Mouse (Mus musculus) CH12.LX (cell line): ENCODE measurements at regions not wholly inside any gene's neighbourhood (a gene's known extent, or its start where the extent isn't known, plus 50 kb on each side); places are given as distances from the start of the nearest gene placed in this dataset.

ENCODE experiments used
- DNase-seq: peaks from one replicate; pipeline ENCODE4 v3.0.0-alpha.2; 2013; ENCODE audit errors: extremely low read depth
- H3K27ac ChIP-seq: 2 replicates; pipeline ENCODE4 v1.5.1; 2012; ENCODE audit warnings: low read depth, mild to moderate bottlenecking, control low read depth, moderate library complexity; ENCODE audit not compliant: insufficient read depth
- H3K27me3 ChIP-seq: replicated peaks from 2 replicates; pipeline ENCODE3; 2012; ENCODE audit warnings: inconsistent platforms
- H3K36me3 ChIP-seq, 2 experiments: replicated peaks in 1 of 2; 2 replicates each; pipeline versions ENCODE3 to v1.6.1; 2012; ENCODE audit warnings: inconsistent platforms in 1 of 2, low read length in 1 of 2, mild to moderate bottlenecking in 1 of 2, mixed read lengths in 1 of 2, moderate library complexity in 1 of 2; ENCODE audit not compliant: control insufficient read depth in 1 of 2, insufficient read depth in 1 of 2
- H3K4me1 ChIP-seq, 2 experiments: 2 replicates each; pipeline ENCODE4 v1.6.1; 2012; ENCODE audit warnings: inconsistent platforms in 1 of 2, moderate library complexity in 1 of 2; ENCODE audit not compliant: insufficient read depth in 2 of 2, control insufficient read depth in 1 of 2
- H3K4me2 ChIP-seq: 2 replicates; pipeline ENCODE4 v1.6.1; 2012; ENCODE audit warnings: low read depth, mild to moderate bottlenecking, control low read depth; ENCODE audit not compliant: poor library complexity, insufficient read depth, severe bottlenecking
- H3K4me3 ChIP-seq, 3 experiments: fragments of 150-350 bp in 1 of 3; sonication (generic) in 1 of 3; replicated peaks in 1 of 3; 2 replicates each; pipeline versions ENCODE3 to v1.5.1; 2011 to 2012; ENCODE audit warnings: low read depth in 2 of 3, low read length in 2 of 3, mild to moderate bottlenecking in 2 of 3, moderate library complexity in 2 of 3, control low read depth in 1 of 3, improper control_type of control experiment in 1 of 3, inconsistent platforms in 1 of 3, mixed read lengths in 1 of 3; ENCODE audit not compliant: poor library complexity in 1 of 3
- H3K79me2 ChIP-seq: replicated peaks from 2 replicates; pipeline ENCODE4 v1.6.1; 2012; ENCODE audit warnings: mild to moderate bottlenecking, moderate library complexity; ENCODE audit not compliant: control insufficient read depth, poor library complexity, insufficient read depth, severe bottlenecking; ENCODE audit errors: extremely low read depth
- H3K9ac ChIP-seq: 2 replicates; pipeline ENCODE4 v1.6.1; 2012; ENCODE audit warnings: low read depth, mild to moderate bottlenecking, control low read depth, moderate library complexity; ENCODE audit not compliant: insufficient read depth
- H3K9me3 ChIP-seq: replicated peaks from 2 replicates; pipeline ENCODE3; 2012; ENCODE audit warnings: low read length, inconsistent platforms, mixed read lengths
- CHD2 ChIP-seq: IDR thresholded peaks from 2 replicates; pipeline ENCODE4 v1.6.1; 2011; ENCODE audit warnings: low read length, improper control_type of control experiment
- E2F4 ChIP-seq: IDR thresholded peaks from 2 replicates; pipeline ENCODE4 v1.6.1; 2011; ENCODE audit warnings: low read depth, low read length, improper control_type of control experiment; ENCODE audit not compliant: insufficient replicate concordance
- ELF1 ChIP-seq: IDR thresholded peaks from 2 replicates; pipeline ENCODE4 v1.6.1; 2014; ENCODE audit warnings: low read depth, mild to moderate bottlenecking, inconsistent platforms, low read length, improper control_type of control experiment
- EP300 ChIP-seq: IDR thresholded peaks from 2 replicates; pipeline ENCODE4 v1.6.1; 2011; ENCODE audit warnings: low read length, improper control_type of control experiment
- ETS1 ChIP-seq: conservative IDR thresholded peaks from 2 replicates; pipeline ENCODE4 v1.6.1; 2012; ENCODE audit warnings: low read depth, mild to moderate bottlenecking, inconsistent platforms, low read length, improper control_type of control experiment, moderate library complexity
- IRF4 ChIP-seq: IDR thresholded peaks from 2 replicates; pipeline ENCODE4 v1.6.1; 2014; ENCODE audit warnings: low read depth, mild to moderate bottlenecking, inconsistent platforms, low read length, improper control_type of control experiment
- JUN ChIP-seq: IDR thresholded peaks from 2 replicates; pipeline ENCODE4 v1.6.1; 2011; ENCODE audit warnings: low read depth, mild to moderate bottlenecking, low read length, improper control_type of control experiment, moderate library complexity; ENCODE audit not compliant: insufficient read depth
- JUND ChIP-seq: conservative IDR thresholded peaks from 2 replicates; pipeline ENCODE4 v1.6.1; 2011; ENCODE audit warnings: low read depth, low read length, improper control_type of control experiment
- KAT2A ChIP-seq: IDR thresholded peaks from 2 replicates; pipeline ENCODE4 v1.6.1; 2012; ENCODE audit warnings: low read length, improper control_type of control experiment, inconsistent platforms; ENCODE audit not compliant: insufficient replicate concordance
- MAFK ChIP-seq: IDR thresholded peaks from 2 replicates; pipeline ENCODE4 v1.6.1; 2011; ENCODE audit warnings: low read length, improper control_type of control experiment; ENCODE audit not compliant: insufficient replicate concordance
- MEF2A ChIP-seq: IDR thresholded peaks from 2 replicates; pipeline ENCODE4 v1.6.1; 2014; ENCODE audit warnings: low read depth, mild to moderate bottlenecking, inconsistent platforms, low read length, improper control_type of control experiment, borderline replicate concordance
- MXI1 ChIP-seq: IDR thresholded peaks from 2 replicates; pipeline ENCODE4 v1.6.1; 2011; ENCODE audit warnings: mild to moderate bottlenecking, low read depth, low read length, improper control_type of control experiment
- NELFE ChIP-seq: IDR thresholded peaks from 2 replicates; pipeline ENCODE4 v1.6.1; 2011; ENCODE audit warnings: low read depth, low read length, improper control_type of control experiment
- NRF1 ChIP-seq: IDR thresholded peaks from 2 replicates; pipeline ENCODE4 v1.6.1; 2014; ENCODE audit warnings: low read depth, mild to moderate bottlenecking, inconsistent platforms, low read length, improper control_type of control experiment, moderate library complexity
- PAX5 ChIP-seq: IDR thresholded peaks from 2 replicates; pipeline ENCODE4 v1.6.1; 2012; ENCODE audit warnings: low read length, inconsistent platforms, mixed read lengths
- POLR2A ChIP-seq: IDR thresholded peaks from 2 replicates; pipeline ENCODE4 v1.6.1; 2011; ENCODE audit warnings: low read depth, mild to moderate bottlenecking, improper control_type of control experiment, low read length
- RCOR1 ChIP-seq: conservative IDR thresholded peaks from 2 replicates; pipeline ENCODE4 v1.6.1; 2012; ENCODE audit warnings: low read depth, mild to moderate bottlenecking, inconsistent platforms, low read length, improper control_type of control experiment
- SIN3A ChIP-seq: IDR thresholded peaks from 2 replicates; pipeline ENCODE4 v1.6.1; 2012; ENCODE audit warnings: low read length, improper control_type of control experiment, inconsistent platforms
- SMC3 ChIP-seq: IDR thresholded peaks from 2 replicates; pipeline ENCODE4 v1.6.1; 2011; ENCODE audit warnings: low read depth, low read length, improper control_type of control experiment
- TBP ChIP-seq: conservative IDR thresholded peaks from 2 replicates; pipeline ENCODE4 v1.6.1; 2011; ENCODE audit warnings: low read depth, low read length, improper control_type of control experiment
- TCF12 ChIP-seq: IDR thresholded peaks from 2 replicates; pipeline ENCODE4 v1.6.1; 2014; ENCODE audit warnings: low read depth, mild to moderate bottlenecking, inconsistent platforms, low read length, improper control_type of control experiment
- UBTF ChIP-seq: IDR thresholded peaks from 2 replicates; pipeline ENCODE4 v1.6.1; 2012; ENCODE audit warnings: low read depth, mild to moderate bottlenecking, inconsistent platforms, low read length, improper control_type of control experiment, moderate library complexity
- USF2 ChIP-seq: conservative IDR thresholded peaks from 2 replicates; pipeline ENCODE4 v1.6.1; 2011; ENCODE audit warnings: low read depth, low read length, improper control_type of control experiment
- ZMIZ1 ChIP-seq: IDR thresholded peaks from 2 replicates; pipeline ENCODE4 v1.6.1; 2012; ENCODE audit warnings: low read depth, mild to moderate bottlenecking, inconsistent platforms, low read length, improper control_type of control experiment
- ZNF384 ChIP-seq: IDR thresholded peaks from 2 replicates; pipeline ENCODE4 v1.6.1; 2012; ENCODE audit warnings: low read depth, low read length, improper control_type of control experiment, inconsistent platforms
- dilution Hi-C: fragments of 300-500 bp; cut with MboI; formaldehyde crosslinking; loops from 2 replicates; pipeline ENCODE4 v1.14.3; 2020; ENCODE audit warnings: low sequenced_read_pairs; ENCODE audit not compliant: extremely low pct_unique_long_range_greater_than_20kb, extremely low pct_ligation_motif_present
- in situ Hi-C: fragments of 300-500 bp; cut with MboI; formaldehyde crosslinking; loops from 3 replicates; pipeline ENCODE4 v1.14.3; 2019; ENCODE audit warnings: low sequenced_read_pairs, low pct_ligation_motif_present, low pct_unique_long_range_greater_than_20kb, mixed read lengths

GRCm38 (mm10) chr5:119137821-119138221 is 532.6 kb upstream of the Tbx3 start:
- Histone ChIP-seq H3K9ac (no peak overlapping the region), H3K27me3 (no peaks in the 10 kb centered on the region), H3K36me3 (no peaks in the 10 kb centered on the region), H3K4me3 (no peak overlapping the region), H3K79me2 (no peaks in the 10 kb centered on the region), H3K4me1 (peaks cover 0 to 2% of the 10 kb centered on the region in 2 experiments; a peak in 1 of 4 replicates), H3K27ac (no peak overlapping the region), H3K9me3 (peaks cover 88% of the 10 kb centered on the region), H3K4me2 (no peak overlapping the region)
- no peak for TF ChIP-seq CHD2
- no peak for TF ChIP-seq POLR2A
- no peak for TF ChIP-seq USF2
- no peak for TF ChIP-seq NELFE
- TF ChIP-seq EP300 = no peak
- TF ChIP-seq E2F4 = no peak
- TF ChIP-seq UBTF = no peak
- TF ChIP-seq ELF1 = no peak
- no peak for TF ChIP-seq SIN3A
- no peak for TF ChIP-seq IRF4
- TF ChIP-seq MAFK = no peak
- TF ChIP-seq KAT2A = no peak
- TF ChIP-seq RCOR1 = no peak
- no peak for TF ChIP-seq PAX5
- no peak for TF ChIP-seq JUND
- dilution Hi-C loops = no loop called here
- in situ Hi-C loops = no loop called here
- DNase-seq = no peak

- in situ Hi-C loops = no loop called here
- Histone ChIP-seq H3K36me3 (no peaks in the 10 kb centered on the region), H3K27me3 (no peaks in the 10 kb centered on the region), H3K4me2 (no peak overlapping the region), H3K27ac (no peak overlapping the region), H3K4me3 (no peak overlapping the region), H3K9me3 (peaks cover 86% of the 10 kb centered on the region), H3K79me2 (no peaks in the 10 kb centered on the region), H3K4me1 (peaks cover 0 to 2% of the 10 kb centered on the region in 2 experiments; a peak in 1 of 4 replicates), H3K9ac (no peak overlapping the region)
- TF ChIP-seq TBP = no peak
- no peak for TF ChIP-seq NRF1
- no peak for TF ChIP-seq ETS1
- no peak for TF ChIP-seq SMC3
- no peak for TF ChIP-seq MXI1
- no peak for TF ChIP-seq ZMIZ1
- TF ChIP-seq KAT2A = no peak
- TF ChIP-seq JUN = no peak
- no peak for TF ChIP-seq IRF4
- TF ChIP-seq ZNF384 = no peak
- TF ChIP-seq UBTF = no peak
- TF ChIP-seq TCF12 = no peak
- no peak for TF ChIP-seq MEF2A
- TF ChIP-seq E2F4 = no peak
- DNase-seq = no peak
- dilution Hi-C loops = no loop called here
Measured at GRCm38 (mm10) chr5:119138293-119138692, 532.2 kb upstream of the Tbx3 start.
